In genomic region chr13:29987956-29988355, GRCm38 (mm10) we compare ENCODE assay signal across 14 mouse cellular contexts.
"Had no signal": no experiment of that assay in that cellular context is flagged by ENCODE, and none has a peak within 500 bp of the region (broad histone marks: within the 10 kb centered on the region; RNA-seq: fewer than 3 reads in every experiment).

No protein-coding gene starts in this region.

- H3K36me3 ChIP-seq: lung, embryonic 15.5 days; midbrain, embryonic 13.5 days; midbrain, embryonic 15.5 days; neural tube, embryonic 12.5 days had no signal

- H3K27me3 ChIP-seq: lung, embryonic 15.5 days; midbrain, embryonic 13.5 days; midbrain, embryonic 15.5 days; neural tube, embryonic 12.5 days had no signal

- H3K4me3 ChIP-seq: lung, embryonic 15.5 days; midbrain, embryonic 13.5 days; midbrain, embryonic 15.5 days; neural tube, embryonic 12.5 days had no signal

- H3K27ac ChIP-seq: liver, embryonic 14.5 days; lung, embryonic 15.5 days; macrophage; midbrain, embryonic 13.5 days; midbrain, embryonic 15.5 days; neural tube, embryonic 12.5 days had no signal

- DNase-seq: lung, adult 2 months; lung, postnatal 14 days; lung, postnatal 36 days; right cerebral cortex, postnatal 14 days; spleen, adult 18-20 months; thymus, adult 18-20 months; thymus, postnatal 14 days; thymus, postnatal 36 days had no signal
